Mouse (Mus musculus): ENCODE results near the gene Klc3.

DNA sequence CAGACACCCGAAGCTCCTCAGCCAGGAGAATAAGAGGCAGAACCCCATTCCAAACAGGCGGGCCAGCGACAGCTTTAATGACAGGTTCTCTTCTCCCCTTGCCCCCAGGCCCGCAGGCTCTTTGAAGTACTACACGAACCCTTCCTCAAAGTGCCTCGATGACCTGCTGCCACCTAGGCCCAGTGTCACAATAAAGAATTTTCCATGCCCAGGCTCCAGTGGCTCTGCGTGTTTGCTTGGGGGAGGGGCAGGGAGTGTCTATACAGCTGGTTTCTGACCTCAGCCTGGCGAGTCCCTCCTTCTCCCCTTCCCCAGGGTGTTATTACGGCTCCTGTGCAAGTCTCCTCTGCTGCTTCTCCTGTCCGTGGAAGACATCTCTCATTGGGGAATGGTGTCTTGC is 47.6 kb downstream of the Klc3 start:
- TF ChIP-seq MAX (IDR thresholded peaks at IDR 0.05; ENCODE audit: low read length), result no peak
- no peak for TF ChIP-seq CHD1 (IDR thresholded peaks at IDR 0.05; ENCODE audit: low read depth, low read length)
- no peak for TF ChIP-seq CTCF (conservative IDR thresholded peaks at IDR 0.05 in 1 of 2, IDR thresholded peaks at IDR 0.05 in 1 of 2; ENCODE audit: low read depth in 2 of 2, low read length in 2 of 2)
- TF ChIP-seq MEF2A (IDR thresholded peaks at IDR 0.05; ENCODE audit: borderline replicate concordance, low read depth, low read length), result no peak
- no peak for TF ChIP-seq EP300 (IDR thresholded peaks at IDR 0.05; ENCODE audit: low read length)
- TF ChIP-seq CHD2 (IDR thresholded peaks at IDR 0.05; ENCODE audit: low read length), result no peak
- no peak for TF ChIP-seq ZKSCAN1 (IDR thresholded peaks at IDR 0.05; ENCODE audit: borderline replicate concordance, low read depth, low read length)
- TF ChIP-seq MAFK (IDR thresholded peaks at IDR 0.05; ENCODE audit: insufficient replicate concordance, low read length), result no peak
- TF ChIP-seq RAD21 (IDR thresholded peaks at IDR 0.05; ENCODE audit: low read depth, low read length), result no peak
- no peak for TF ChIP-seq USF1 (IDR thresholded peaks at IDR 0.05; ENCODE audit: low read depth, low read length)
- TF ChIP-seq POLR2A (IDR thresholded peaks at IDR 0.05; ENCODE audit: low read depth, low read length), result no peak
- TF ChIP-seq BHLHE40 (IDR thresholded peaks at IDR 0.05; ENCODE audit: low read depth, low read length), result no peak
- no peak for TF ChIP-seq JUND (conservative IDR thresholded peaks at IDR 0.05; ENCODE audit: low read depth, low read length)
- no peak for TF ChIP-seq GABPA (IDR thresholded peaks at IDR 0.05; ENCODE audit: insufficient replicate concordance, low read depth, low read length)
